Mouse (Mus musculus) thymus, postnatal 0 days (tissue): ENCODE measurements around the gene Frmd8. TPM values are rescaled to one million over a fixed set of nuclear protein-coding genes. Genes with fewer than 3 reads are reported as not detected.

Experiments
- DNase-seq: peaks from one replicate; pipeline ENCODE4 v3.0.0-alpha.2; 2015; ENCODE audit warnings: low spot score
- polyA plus RNA-seq: library from polyadenylated mRNA; unstranded; fragments of >200 nt; fragmentation: Nextera tagmentation; extraction: Ambion mirVana; gene quantifications from 2 replicates; pipeline ENCODE4 v1.2.1, GENCODE M21; 2015

Gene Frmd8
- polyA plus RNA-seq, 1 experiment from 2014 or later, result 75.2 TPM

- no peak for DNase-seq
Measured at GRCm38 (mm10) chr19:5827456-5828154, 47.5 kb downstream of the Frmd8 start.

- DNase-seq, result no peak
Measured at GRCm38 (mm10) chr19:5827044-5827443, 48.0 kb downstream of the Frmd8 start.

- DNase-seq, result no peak
Measured at GRCm38 (mm10) chr19:5826731-5827002, 48.4 kb downstream of the Frmd8 start.

- DNase-seq, result no peak
Measured at GRCm38 (mm10) chr19:5825901-5826730, 49.0 kb downstream of the Frmd8 start.

- no peak for DNase-seq
Measured at GRCm38 (mm10) chr19:5824826-5825617, 50.1 kb downstream of the Frmd8 start.

GRCm38 (mm10) chr19:5824043-5824825 is 50.8 kb downstream of the Frmd8 start:
- DNase-seq, result peak; percentile 66

GRCm38 (mm10) chr19:5823266-5823839 is 51.7 kb downstream of the Frmd8 start:
- DNase-seq, result peak; percentile 90

GRCm38 (mm10) chr19:5822834-5823205 is 52.3 kb downstream of the Frmd8 start:
- DNase-seq, result no peak

GRCm38 (mm10) chr19:5822174-5822833 is 52.8 kb downstream of the Frmd8 start:
- DNase-seq, result no peak

- no peak for DNase-seq
Measured at GRCm38 (mm10) chr19:5821847-5822173, 53.3 kb downstream of the Frmd8 start.

- DNase-seq, result no peak
Measured at GRCm38 (mm10) chr19:5819549-5819948, 55.5 kb downstream of the Frmd8 start.

- DNase-seq, result no peak
Measured at GRCm38 (mm10) chr19:5818590-5818977, 56.5 kb downstream of the Frmd8 start.

- peak; percentile 88 for DNase-seq
Measured at GRCm38 (mm10) chr19:5817703-5818589, 57.1 kb downstream of the Frmd8 start.

- DNase-seq, result peak; percentile 56
Measured at GRCm38 (mm10) chr19:5815928-5816327, 59.1 kb downstream of the Frmd8 start.

GRCm38 (mm10) chr19:5815010-5815409 is 60.1 kb downstream of the Frmd8 start:
- DNase-seq, result no peak

- DNase-seq, result peak; percentile 62
Measured at GRCm38 (mm10) chr19:5814048-5814447, 61.0 kb downstream of the Frmd8 start.

GRCm38 (mm10) chr19:5813567-5813966 is 61.5 kb downstream of the Frmd8 start:
- DNase-seq, result no peak

- DNase-seq, result no peak
Measured at GRCm38 (mm10) chr19:5811771-5812504, 63.1 kb downstream of the Frmd8 start.
